Mouse (Mus musculus): Measurements from ENCODE around the gene Mylk3.

- TF ChIP-seq GATA1 (IDR thresholded peaks at IDR 0.05; ENCODE audit: borderline replicate concordance, low read length) (no peak), FLI1 (IDR thresholded peaks at IDR 0.05; ENCODE audit: low read length) (no peak)
Measured at GRCm38 (mm10) chr8:85427026-85427425, 40.9 kb upstream of the Mylk3 start.
